13 mouse cellular contexts compared by ENCODE assay signal in the genomic region with DNA sequence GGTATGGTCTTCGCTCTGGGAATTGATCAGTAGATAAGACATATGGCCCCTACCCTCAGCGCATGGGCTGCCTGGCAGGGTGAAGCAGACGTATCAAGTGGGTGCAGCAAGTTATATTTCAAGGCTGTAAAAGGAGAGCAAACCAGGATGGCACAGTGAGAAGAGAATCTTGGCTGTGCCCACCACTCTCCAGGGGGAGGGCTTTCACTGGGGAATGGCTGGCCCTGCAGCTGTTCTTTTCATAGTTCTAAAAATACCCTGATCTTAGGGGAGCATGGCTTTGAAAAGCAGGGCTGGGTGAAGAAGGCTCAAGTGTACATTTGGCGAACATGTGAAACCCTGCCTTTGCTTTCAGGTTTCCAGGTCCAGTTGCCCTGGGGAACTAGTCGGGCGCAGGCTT. TPM values are rescaled to one million over a fixed set of nuclear protein-coding genes. Genes with fewer than 3 reads are reported as not detected.
A peak's percentile ranks its signal among the peaks of the same experiment; 100 is the strongest.
DNase-seq lines count a peak whose midpoint lies in the region; ATAC-seq and TF ChIP-seq lines count a peak whose summit lies in the region.
"Had no signal": no experiment of that assay in that cellular context is flagged by ENCODE, and none has a peak within 500 bp of the region (broad histone marks: within the 10 kb centered on the region; RNA-seq: fewer than 3 reads in every experiment).

No protein-coding gene starts in this region.

- intact Hi-C loops in heart, postnatal 14 days (cut with DNase I) = no loop called here

- no peak for TF ChIP-seq CTCF in MEL (IDR thresholded peaks at IDR 0.05 in 2 of 3, conservative IDR thresholded peaks at IDR 0.05 in 1 of 3; ENCODE audit: control insufficient read depth in 1 of 3, insufficient read depth in 1 of 3, low read depth in 2 of 3, low read length in 3 of 3, poor library complexity in 1 of 3, severe bottlenecking in 1 of 3)
- no peak for TF ChIP-seq CTCF in forebrain, postnatal 0 days (IDR thresholded peaks at IDR 0.05; ENCODE audit: low read depth)

- ATAC-seq in embryonic facial prominence, embryonic 13.5 days (ENCODE audit: insufficient number of reproducible peaks, insufficient read depth, low FRiP score, low TSS enrichment, low read depth) = no peak
- ATAC-seq in heart, embryonic 15.5 days (replicated peaks; ENCODE audit: insufficient number of reproducible peaks, insufficient read depth, low FRiP score, low read depth) = 0 out of 2 replicates have a peak, but pooled peaks have one; percentile 15
- ATAC-seq in forebrain, postnatal 0 days = peak; percentile 74

- H3K27ac ChIP-seq in embryonic facial prominence, embryonic 13.5 days = 0 out of 2 replicates have a peak overlapping the region, but pooled peaks have one; percentile 1
- no peak overlapping the region for H3K27ac ChIP-seq in embryonic facial prominence, embryonic 10.5 days (replicated peaks)
- peak overlapping the region; percentile 72 for H3K27ac ChIP-seq in heart, embryonic 15.5 days
- H3K27ac ChIP-seq in MEL (ENCODE audit: control insufficient read depth, low read depth, low read length) = 0 out of 2 replicates have a peak overlapping the region, but pooled peaks have one; percentile 0
- peak overlapping the region; percentile 59; the same call in 1 of the 2 replicates for H3K27ac ChIP-seq in forebrain, postnatal 0 days (ENCODE audit: low read depth, low read length)

- no peak overlapping the region for H3K4me3 ChIP-seq in embryonic facial prominence, embryonic 13.5 days
- H3K4me3 ChIP-seq in embryonic facial prominence, embryonic 10.5 days = no peak overlapping the region
- H3K4me3 ChIP-seq in heart, embryonic 15.5 days = no peak overlapping the region
- H3K4me3 ChIP-seq in MEL (ENCODE audit: control insufficient read depth in 1 of 2, insufficient read depth in 1 of 2, low read depth in 2 of 2, low read length in 2 of 2) = no peak overlapping the region
- no peak overlapping the region for H3K4me3 ChIP-seq in forebrain, postnatal 0 days (ENCODE audit: low read depth, low read length)
- H3K4me3 ChIP-seq: left cerebral cortex, adult 2 months; midbrain, embryonic 10.5 days had no signal

- 78% methylated on average over 6 of the region's 6 CpGs for WGBS in embryonic facial prominence, embryonic 13.5 days
- 92% methylated on average over 6 of the region's 6 CpGs for WGBS in embryonic facial prominence, embryonic 10.5 days
- WGBS in heart, embryonic 15.5 days = 65% methylated on average over 6 of the region's 6 CpGs
- WGBS in forebrain, postnatal 0 days = 61% methylated on average over 6 of the region's 6 CpGs

- TF ChIP-seq EP300 in MEL (IDR thresholded peaks at IDR 0.05; ENCODE audit: low read depth in 1 of 2, low read length in 2 of 2) = no peak

- H3K9ac ChIP-seq in embryonic facial prominence, embryonic 13.5 days = no peak overlapping the region
- H3K9ac ChIP-seq in heart, embryonic 15.5 days = no peak overlapping the region
- H3K9ac ChIP-seq in MEL (ENCODE audit: control insufficient read depth, low read depth, low read length, poor library complexity, severe bottlenecking) = no peak overlapping the region
- no peak overlapping the region for H3K9ac ChIP-seq in forebrain, postnatal 0 days

- H3K4me2 ChIP-seq in embryonic facial prominence, embryonic 13.5 days = no peak overlapping the region
- H3K4me2 ChIP-seq in heart, embryonic 15.5 days = no peak overlapping the region
- no peak overlapping the region for H3K4me2 ChIP-seq in forebrain, postnatal 0 days (ENCODE audit: low read depth)

- no peak for TF ChIP-seq RAD21 in MEL (IDR thresholded peaks at IDR 0.05; ENCODE audit: low read depth, low read length)

- no peaks in the 10 kb centered on the region for H3K9me3 ChIP-seq in embryonic facial prominence, embryonic 13.5 days
- H3K9me3 ChIP-seq in embryonic facial prominence, embryonic 10.5 days = no peaks in the 10 kb centered on the region
- no peaks in the 10 kb centered on the region for H3K9me3 ChIP-seq in heart, embryonic 15.5 days (replicated peaks)
- H3K9me3 ChIP-seq in MEL (replicated peaks; ENCODE audit: insufficient read depth, low read length) = no peaks in the 10 kb centered on the region
- H3K9me3 ChIP-seq in forebrain, postnatal 0 days (ENCODE audit: low read length) = no peaks in the 10 kb centered on the region
- H3K9me3 ChIP-seq: midbrain, embryonic 10.5 days had no signal

- peaks cover 93% of the 10 kb centered on the region for H3K79me2 ChIP-seq in MEL (ENCODE audit: control insufficient read depth, insufficient read depth, low read length, poor library complexity)

- no peaks in the 10 kb centered on the region for H3K27me3 ChIP-seq in embryonic facial prominence, embryonic 13.5 days
- no peaks in the 10 kb centered on the region for H3K27me3 ChIP-seq in embryonic facial prominence, embryonic 10.5 days (replicated peaks; ENCODE audit: low read depth, poor library complexity, severe bottlenecking)
- H3K27me3 ChIP-seq in heart, embryonic 15.5 days = no peaks in the 10 kb centered on the region
- no peaks in the 10 kb centered on the region for H3K27me3 ChIP-seq in MEL (ENCODE audit: control insufficient read depth in 1 of 2, insufficient read depth in 2 of 2, low read length in 2 of 2)
- no peaks in the 10 kb centered on the region for H3K27me3 ChIP-seq in forebrain, postnatal 0 days (ENCODE audit: insufficient read depth, low read length)

- H3K4me1 ChIP-seq in embryonic facial prominence, embryonic 13.5 days = peaks cover 53% of the 10 kb centered on the region
- peaks cover 39% of the 10 kb centered on the region for H3K4me1 ChIP-seq in embryonic facial prominence, embryonic 10.5 days
- peaks cover 52% of the 10 kb centered on the region for H3K4me1 ChIP-seq in heart, embryonic 15.5 days (replicated peaks)
- peaks cover 23 to 81% of the 10 kb centered on the region in 2 experiments for H3K4me1 ChIP-seq in MEL (ENCODE audit: control insufficient read depth in 1 of 2, insufficient read depth in 2 of 2, low read length in 2 of 2)
- peaks cover 12% of the 10 kb centered on the region; the same call in 1 of the 2 replicates for H3K4me1 ChIP-seq in forebrain, postnatal 0 days (ENCODE audit: insufficient read depth)

- H3K36me3 ChIP-seq in embryonic facial prominence, embryonic 13.5 days = peaks cover 10% of the 10 kb centered on the region
- H3K36me3 ChIP-seq in embryonic facial prominence, embryonic 10.5 days (replicated peaks) = peaks cover 37% of the 10 kb centered on the region
- no peaks in the 10 kb centered on the region for H3K36me3 ChIP-seq in heart, embryonic 15.5 days
- H3K36me3 ChIP-seq in MEL (ENCODE audit: control insufficient read depth in 1 of 2, insufficient read depth in 2 of 2, low read length in 2 of 2) = peaks cover 14 to 93% of the 10 kb centered on the region in 2 experiments
- H3K36me3 ChIP-seq in forebrain, postnatal 0 days (ENCODE audit: insufficient read depth) = no peaks in the 10 kb centered on the region

- no peak for DNase-seq in embryonic facial prominence, embryonic 10.5 days (ENCODE audit: low spot score)
- no peak for DNase-seq in heart, postnatal 14 days
- no peak for DNase-seq in MEL (ENCODE audit: low read depth, low spot score)
- peak; percentile 47 for DNase-seq in forebrain, postnatal 0 days
- DNase-seq in adrenal gland, adult 2 months = no peak
- DNase-seq in yolk sac, embryonic 10.5 days (ENCODE audit: low spot score) = no peak
- DNase-seq: cerebellum, adult 18-20 months; heart, postnatal 4 days; retina, postnatal 1 day had no signal

- TF ChIP-seq POLR2A in MEL (IDR thresholded peaks at IDR 0.05; ENCODE audit: control insufficient read depth in 1 of 2, insufficient read depth in 1 of 2, low read depth in 1 of 2, low read length in 2 of 2, poor library complexity in 1 of 2) = no peak

TF ChIP-seq in MEL, 35 proteins besides CTCF, POLR2A, EP300 and RAD21:
- no peak for TF ChIP-seq NELFE (IDR thresholded peaks at IDR 0.05; ENCODE audit: low read depth, low read length)
- TF ChIP-seq ZKSCAN1 (IDR thresholded peaks at IDR 0.05; ENCODE audit: low read depth, low read length) = no peak
- no peak for TF ChIP-seq TAL1 (IDR thresholded peaks at IDR 0.05; ENCODE audit: low read length)
- TF ChIP-seq USF2 (IDR thresholded peaks at IDR 0.05; ENCODE audit: borderline replicate concordance in 1 of 2, insufficient read depth in 1 of 2, low read depth in 1 of 2, low read length in 2 of 2) = no peak
- TF ChIP-seq MEF2A (IDR thresholded peaks at IDR 0.05; ENCODE audit: extremely low read depth, insufficient replicate concordance, low read depth, low read length, poor library complexity, severe bottlenecking) = no peak
- no peak for TF ChIP-seq MXI1 (IDR thresholded peaks at IDR 0.05; ENCODE audit: low read depth, low read length)
- TF ChIP-seq MYB (IDR thresholded peaks at IDR 0.05; ENCODE audit: low read depth, low read length) = no peak
- TF ChIP-seq NRF1 (IDR thresholded peaks at IDR 0.05; ENCODE audit: insufficient read depth, low read depth, low read length, poor library complexity, severe bottlenecking) = no peak
TF ChIP-seq in MEL: peak in this region for 0.

RNA-seq across cellular contexts. Expression of a gene that starts 11.5 kb away (rescaled TPM):
- polyA plus RNA-seq in embryonic facial prominence, embryonic 13.5 days (2015; fragmentation: Nextera tagmentation; extraction: Ambion mirVana) = 52.3 and 55.3 TPM in 2 replicates
- polyA plus RNA-seq in embryonic facial prominence, embryonic 10.5 days (2016; fragmentation: Nextera tagmentation; extraction: Ambion mirVana) = 40.5 and 41.6 TPM in 2 replicates
- 27.2 and 34.4 TPM in 2 replicates for polyA plus RNA-seq in heart, embryonic 15.5 days (2015; fragmentation: Nextera tagmentation; extraction: Ambion mirVana)
- total RNA-seq in heart, postnatal 14 days (2021) = 10 to 100 TPM; 38.9 to 39.7 TPM
- 66.6 and 69.4 TPM in 2 replicates for total RNA-seq in MEL (2012; rRNA removed)
- polyA plus RNA-seq in MEL (2012; ENCODE audit: insufficient read depth in 1 of 2, insufficient read length in 2 of 2, low read depth in 1 of 2, low replicate concordance in 2 of 2, missing spikeins in 1 of 2) = 10 to 100 TPM; 54.8 to 61.4 TPM
- 21.0 and 32.6 TPM in 2 replicates for total RNA-seq in forebrain, postnatal 0 days (2014; rRNA removed)
- 11.1 and 17.2 TPM in 2 replicates for polyA plus RNA-seq in forebrain, postnatal 0 days (2015; fragmentation: Nextera tagmentation; extraction: Ambion mirVana)
- 10 to 100 TPM; 69.6 to 90.3 TPM for total RNA-seq in adrenal gland, adult 2 months (2021)
- polyA plus RNA-seq in adrenal gland, adult 2 months (2012; rRNA removed) = 20.6 and 28.6 TPM in 2 replicates
